Mouse (Mus musculus) MEL (cell line): ENCODE results near the gene Plxnc1. TPM values are rescaled to one million over a fixed set of nuclear protein-coding genes. Genes with fewer than 3 reads are reported as not detected.
A peak's percentile ranks its signal among the peaks of the same experiment; 100 is the strongest.

ENCODE experiments used
- DNase-seq: peaks from one replicate; pipeline ENCODE4 v3.0.0; 2011; ENCODE audit warnings: low read depth, low spot score
- H3K27ac ChIP-seq: 2 replicates; pipeline ENCODE4 v1.5.1; 2012; ENCODE audit warnings: low read depth, mild to moderate bottlenecking, control low read depth, low read length, moderate library complexity; ENCODE audit not compliant: control insufficient read depth
- H3K27me3 ChIP-seq, 2 experiments: fragments of 150-350 bp in 1 of 2; sonication (generic) in 1 of 2; 2 replicates each; pipeline ENCODE4 v1.6.1; 2012; ENCODE audit warnings: low read length in 2 of 2, mild to moderate bottlenecking in 2 of 2, improper control_type of control experiment in 1 of 2, moderate library complexity in 1 of 2; ENCODE audit not compliant: insufficient read depth in 2 of 2, control insufficient read depth in 1 of 2
- H3K36me3 ChIP-seq, 2 experiments: 2 replicates each; pipeline ENCODE4 v1.6.1; 2012 to 2014; ENCODE audit warnings: low read length in 2 of 2, improper control_type of control experiment in 1 of 2, inconsistent platforms in 1 of 2, mild to moderate bottlenecking in 1 of 2; ENCODE audit not compliant: insufficient read depth in 2 of 2, control insufficient read depth in 1 of 2
- H3K4me1 ChIP-seq, 2 experiments: fragments of 150-350 bp in 1 of 2; sonication (generic) in 1 of 2; 2 replicates each; pipeline ENCODE4 v1.6.1; 2012; ENCODE audit warnings: low read length in 2 of 2, improper control_type of control experiment in 1 of 2, mild to moderate bottlenecking in 1 of 2; ENCODE audit not compliant: insufficient read depth in 2 of 2, control insufficient read depth in 1 of 2
- H3K4me3 ChIP-seq, 2 experiments: fragments of 150-350 bp in 1 of 2; sonication (generic) in 1 of 2; 2 replicates each; pipeline ENCODE4 v1.5.1; 2012; ENCODE audit warnings: low read depth in 2 of 2, low read length in 2 of 2, mild to moderate bottlenecking in 2 of 2, moderate library complexity in 2 of 2, control low read depth in 1 of 2, improper control_type of control experiment in 1 of 2; ENCODE audit not compliant: control insufficient read depth in 1 of 2, insufficient read depth in 1 of 2
- H3K79me2 ChIP-seq: 2 replicates; pipeline ENCODE4 v1.6.1; 2012; ENCODE audit warnings: mild to moderate bottlenecking, low read length, moderate library complexity; ENCODE audit not compliant: control insufficient read depth, poor library complexity, insufficient read depth
- H3K9ac ChIP-seq: 2 replicates; pipeline ENCODE4 v1.6.1; 2012; ENCODE audit warnings: low read depth, mild to moderate bottlenecking, control low read depth, low read length, moderate library complexity; ENCODE audit not compliant: control insufficient read depth, poor library complexity, severe bottlenecking
- H3K9me3 ChIP-seq: fragments of 150-350 bp; sonication (generic); replicated peaks from 2 replicates; pipeline ENCODE4 v1.6.1; 2012; ENCODE audit warnings: mild to moderate bottlenecking, low read length, improper control_type of control experiment, moderate library complexity; ENCODE audit not compliant: insufficient read depth
- CHD1 ChIP-seq: IDR thresholded peaks from 2 replicates; pipeline ENCODE4 v1.6.1; 2012; ENCODE audit warnings: low read depth, mild to moderate bottlenecking, inconsistent platforms, low read length, improper control_type of control experiment
- E2F4 ChIP-seq: IDR thresholded peaks from 2 replicates; pipeline ENCODE4 v1.6.1; 2011; ENCODE audit warnings: low read depth, low read length, improper control_type of control experiment, borderline replicate concordance
- EP300 ChIP-seq, 2 experiments: IDR thresholded peaks; 2 replicates each; pipeline ENCODE4 v1.6.1; 2011; ENCODE audit warnings: improper control_type of control experiment in 2 of 2, low read length in 2 of 2, low read depth in 1 of 2, mild to moderate bottlenecking in 1 of 2
- ETS1 ChIP-seq: IDR thresholded peaks from 2 replicates; pipeline ENCODE4 v1.6.1; 2012; ENCODE audit warnings: low read depth, mild to moderate bottlenecking, inconsistent platforms, low read length, improper control_type of control experiment, moderate library complexity
- GABPA ChIP-seq: IDR thresholded peaks from 2 replicates; pipeline ENCODE4 v1.6.1; 2012; ENCODE audit warnings: low read depth, mild to moderate bottlenecking, inconsistent platforms, low read length, improper control_type of control experiment, moderate library complexity
- GATA1 ChIP-seq: IDR thresholded peaks from 2 replicates; pipeline ENCODE4 v1.6.1; 2011; ENCODE audit warnings: low read depth, low read length, improper control_type of control experiment
- HCFC1 ChIP-seq: IDR thresholded peaks from 2 replicates; pipeline ENCODE4 v1.6.1; 2012; ENCODE audit warnings: low read depth, mild to moderate bottlenecking, inconsistent platforms, low read length, improper control_type of control experiment, moderate library complexity
- KAT2A ChIP-seq: conservative IDR thresholded peaks from 2 replicates; pipeline ENCODE4 v1.6.1; 2012; ENCODE audit warnings: low read depth, low read length, improper control_type of control experiment, inconsistent platforms
- MAX ChIP-seq: IDR thresholded peaks from 2 replicates; pipeline ENCODE4 v1.6.1; 2011; ENCODE audit warnings: low read length, improper control_type of control experiment
- MXI1 ChIP-seq: IDR thresholded peaks from 2 replicates; pipeline ENCODE4 v1.6.1; 2011; ENCODE audit warnings: mild to moderate bottlenecking, low read depth, low read length, improper control_type of control experiment
- MYC ChIP-seq: IDR thresholded peaks from 2 replicates; pipeline ENCODE4 v1.6.1; 2011; ENCODE audit warnings: low read depth, mild to moderate bottlenecking, low read length, improper control_type of control experiment, moderate library complexity
- NRF1 ChIP-seq: IDR thresholded peaks from 2 replicates; pipeline ENCODE4 v1.6.1; 2014; ENCODE audit warnings: low read depth, mild to moderate bottlenecking, inconsistent platforms, low read length, improper control_type of control experiment, moderate library complexity; ENCODE audit not compliant: poor library complexity, insufficient read depth, severe bottlenecking
- RAD21 ChIP-seq: IDR thresholded peaks from 2 replicates; pipeline ENCODE4 v1.6.1; 2011; ENCODE audit warnings: mild to moderate bottlenecking, low read depth, low read length, improper control_type of control experiment
- RCOR1 ChIP-seq: IDR thresholded peaks from 2 replicates; pipeline ENCODE4 v1.6.1; 2012; ENCODE audit warnings: low read depth, mild to moderate bottlenecking, inconsistent platforms, low read length, improper control_type of control experiment
- SIN3A ChIP-seq: IDR thresholded peaks from 2 replicates; pipeline ENCODE4 v1.6.1; 2012; ENCODE audit warnings: low read length, improper control_type of control experiment, inconsistent platforms
- SMC3 ChIP-seq: IDR thresholded peaks from 2 replicates; pipeline ENCODE4 v1.6.1; 2011; ENCODE audit warnings: low read depth, low read length, improper control_type of control experiment
- TAL1 ChIP-seq: IDR thresholded peaks from 2 replicates; pipeline ENCODE4 v1.6.1; 2012; ENCODE audit warnings: mild to moderate bottlenecking, inconsistent platforms, low read length, moderate library complexity, mixed read lengths
- TCF12 ChIP-seq: IDR thresholded peaks from 2 replicates; pipeline ENCODE4 v1.6.1; 2014; ENCODE audit warnings: low read depth, mild to moderate bottlenecking, inconsistent platforms, low read length, improper control_type of control experiment, moderate library complexity
- UBTF ChIP-seq: IDR thresholded peaks from 2 replicates; pipeline ENCODE4 v1.6.1; 2012; ENCODE audit warnings: low read depth, mild to moderate bottlenecking, inconsistent platforms, low read length, improper control_type of control experiment, moderate library complexity, borderline replicate concordance; ENCODE audit not compliant: insufficient read depth
- ZNF384 ChIP-seq: IDR thresholded peaks from 2 replicates; pipeline ENCODE4 v1.6.1; 2012; ENCODE audit warnings: low read depth, mild to moderate bottlenecking, inconsistent platforms, low read length, improper control_type of control experiment
- polyA plus RNA-seq, 2 experiments: library from polyadenylated mRNA; stranded (reverse) in 1 of 2; unstranded in 1 of 2; fragments of >175 nt in 1 of 2; fragments of >200 nt in 1 of 2; gene quantifications; 2 replicates each; pipeline versions ENCODE4 v1.2.1 to v1.2.4; 2012; ENCODE audit warnings: low replicate concordance in 2 of 2, low read depth in 1 of 2; ENCODE audit not compliant: insufficient read length in 2 of 2, insufficient read depth in 1 of 2, missing spikeins in 1 of 2
- total RNA-seq: library from RNA; depleted of rRNA; stranded (reverse); fragments of 300-350 nt; gene quantifications from 2 replicates; pipeline ENCODE4 v1.2.3, GENCODE M21; 2012

The Plxnc1 gene
- total and polyA plus RNA-seq, 3 experiments, result 15.1 to 30.1 TPM; not detected in 1

DNA sequence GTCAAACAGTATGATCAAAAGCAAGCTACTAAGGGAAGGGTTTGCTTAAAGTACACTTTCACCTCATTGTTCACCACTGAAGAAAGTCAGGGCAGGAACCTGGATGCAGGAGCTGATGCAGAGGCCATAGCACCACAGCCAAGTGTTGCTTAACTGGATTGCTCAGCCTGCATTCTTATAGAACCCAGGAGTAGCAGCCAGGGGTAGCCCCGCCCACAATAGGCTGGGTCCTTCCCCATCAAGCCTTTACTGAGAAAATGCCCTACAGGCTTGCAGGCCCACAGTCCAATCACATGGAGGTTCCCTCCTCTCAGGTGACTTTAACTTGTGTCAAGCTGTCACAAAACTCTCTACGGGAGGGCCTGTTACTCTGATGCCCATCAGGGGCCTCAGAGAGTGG lies 4.6 kb downstream of the Plxnc1 start:
- peak; percentile 64 for DNase-seq
- Histone ChIP-seq H3K4me3 (no peak overlapping the region), H3K9ac (no peak overlapping the region), H3K4me1 (peaks cover 24 to 27% of the 10 kb centered on the region in 2 experiments), H3K79me2 (peaks cover 62% of the 10 kb centered on the region), H3K27me3 (no peaks in the 10 kb centered on the region)
- TF ChIP-seq CHD1 (no peak), SMC3 (no peak)
- TF ChIP-seq, all 39 proteins: peak for 0
- Histone ChIP-seq H3K9me3 (no peaks in the 10 kb centered on the region), H3K27ac (no peak overlapping the region), H3K36me3 (peaks cover 9 to 44% of the 10 kb centered on the region in 2 experiments)

DNA sequence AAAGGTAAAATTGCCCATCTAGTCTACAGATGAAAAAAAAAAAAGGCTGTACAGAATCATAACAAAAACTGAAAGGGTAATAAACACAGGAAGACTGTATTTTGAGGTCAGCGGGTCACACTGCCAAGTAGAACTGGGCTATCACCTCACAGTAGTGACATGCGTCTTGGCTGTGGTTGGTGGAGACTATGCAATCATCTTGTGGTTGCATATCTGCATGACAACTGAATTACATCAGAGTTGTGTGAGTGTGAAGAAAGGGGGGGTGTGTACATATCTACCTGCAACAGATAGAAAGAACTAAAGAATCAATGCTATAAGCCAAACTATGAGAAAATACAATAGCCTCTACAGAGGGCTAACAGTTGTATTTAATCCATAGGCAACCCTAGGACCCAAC lies 5.7 kb downstream of the Plxnc1 start:
- Histone ChIP-seq H3K79me2 (peaks cover 63% of the 10 kb centered on the region), H3K27me3 (no peaks in the 10 kb centered on the region), H3K4me1 (peaks cover 34 to 36% of the 10 kb centered on the region in 2 experiments), H3K27ac (peak overlapping the region; percentile 5; the same call in 1 of the 2 replicates), H3K9ac (no peak overlapping the region), H3K9me3 (no peaks in the 10 kb centered on the region), H3K4me3 (no peak overlapping the region), H3K36me3 (peaks cover 11 to 55% of the 10 kb centered on the region in 2 experiments)
- DNase-seq, result peak; percentile 67
- TF ChIP-seq MXI1 (peak; percentile 71), GABPA (no peak), EP300 (IDR thresholded peaks at IDR 0.05; ENCODE audit: low read depth in 1 of 2, low read length in 2 of 2) (peak; percentile 70 to 82), RAD21 (no peak), UBTF (no peak), ETS1 (peak; percentile 99), RCOR1 (peak; percentile 41; the same call in 1 of the 2 replicates), NRF1 (no peak), GATA1 (peak; percentile 72), ZNF384 (peak; percentile 53), KAT2A (no peak), MYC (no peak), SIN3A (peak; percentile 88), HCFC1 (no peak), MAX (0 out of 2 replicates have a peak, but pooled peaks have one; percentile 38), E2F4 (no peak), TCF12 (peak; percentile 79; the same call in 1 of the 2 replicates), TAL1 (peak; percentile 30)
